Mouse (Mus musculus) cerebellum, postnatal 4 days (tissue): ENCODE data around the gene Tbce.
"Not testable (repeated sequence)": the region's sequence is repeated elsewhere in the genome, so short reads cannot be mapped to it uniquely, and the experiment has no call there.

Experiments
- DNase-seq, 2 experiments: peaks; one replicate each; pipeline ENCODE4 v3.0.0; 2022; ENCODE audit warnings: low spot score in 2 of 2, mixed read lengths in 1 of 2

The Tbce gene

GRCm38 (mm10) chr13:14034073-14034348, 5.4 kb downstream of the Tbce start:
- DNase-seq = no peak

- no peak for DNase-seq
Observed at GRCm38 (mm10) chr13:14033309-14034072, 5.9 kb downstream of the Tbce start.

- DNase-seq = no peak
Observed at GRCm38 (mm10) chr13:14026154-14026820, 13.2 kb downstream of the Tbce start.

- DNase-seq = no peak
Observed at GRCm38 (mm10) chr13:14025554-14025953, 13.9 kb downstream of the Tbce start.

GRCm38 (mm10) chr13:14021417-14021816, 18.0 kb downstream of the Tbce start:
- DNase-seq = not testable (repeated sequence)

- DNase-seq = no peak
Observed at GRCm38 (mm10) chr13:14018852-14019251, 20.6 kb downstream of the Tbce start.

- DNase-seq = no peak
Observed at GRCm38 (mm10) chr13:14018283-14018682, 21.2 kb downstream of the Tbce start.

GRCm38 (mm10) chr13:14015609-14016008, 23.8 kb downstream of the Tbce start:
- DNase-seq = no peak

- no peak for DNase-seq
Observed at GRCm38 (mm10) chr13:14014540-14014939, 24.9 kb downstream of the Tbce start.

- no peak for DNase-seq
Observed at GRCm38 (mm10) chr13:14014001-14014400, 25.4 kb downstream of the Tbce start.

GRCm38 (mm10) chr13:14011454-14011995, 27.9 kb downstream of the Tbce start:
- no peak for DNase-seq

- DNase-seq = no peak
Observed at GRCm38 (mm10) chr13:14006056-14006455, 33.4 kb downstream of the Tbce start.

GRCm38 (mm10) chr13:14004999-14005398, 34.4 kb downstream of the Tbce start:
- no peak for DNase-seq

- no peak for DNase-seq
Observed at GRCm38 (mm10) chr13:14004086-14004485, 35.4 kb downstream of the Tbce start.

- no peak for DNase-seq
Observed at GRCm38 (mm10) chr13:14002706-14003105, 36.7 kb downstream of the Tbce start.

- DNase-seq = no peak
Observed at GRCm38 (mm10) chr13:13997476-13997875, 42.0 kb downstream of the Tbce start.

- DNase-seq = no peak
Observed at GRCm38 (mm10) chr13:13995046-13995445, 44.4 kb downstream of the Tbce start.

GRCm38 (mm10) chr13:13993041-13993440, 46.4 kb downstream of the Tbce start:
- DNase-seq = no peak

- DNase-seq = no peak
Observed at GRCm38 (mm10) chr13:13990391-13990790, 49.0 kb downstream of the Tbce start.

GRCm38 (mm10) chr13:13989135-13989534, 50.3 kb downstream of the Tbce start:
- no peak for DNase-seq

GRCm38 (mm10) chr13:13983523-13983922, 55.9 kb downstream of the Tbce start:
- no peak for DNase-seq

- not testable (repeated sequence) for DNase-seq
Observed at GRCm38 (mm10) chr13:13981842-13982241, 57.6 kb downstream of the Tbce start.

- no peak for DNase-seq
Observed at GRCm38 (mm10) chr13:13969796-13970195, 69.6 kb downstream of the Tbce start.
